Mouse (Mus musculus) megakaryocyte-erythroid progenitor cell, adult 5-6 weeks (primary cell): ENCODE measurements around the gene Nrbp1. TPM values are rescaled to one million over a fixed set of nuclear protein-coding genes. Genes with fewer than 3 reads are reported as not detected.

ENCODE experiments used
- total RNA-seq, 2 experiments: library from RNA; stranded (forward) in 1 of 2; stranded (reverse) in 1 of 2; fragments of 200-1000, 215-1000 nt in 1 of 2; fragments of >200 nt in 1 of 2; fragmentation: Nextera tagmentation in 1 of 2; gene quantifications; 2 replicates each; pipeline ENCODE4 v1.2.3; 2014 to 2017

Nrbp1 gene
- total RNA-seq, 2 experiments from 2014 or later: 51.1 to 64.9 TPM

Other genes starting within 250 kb of the Nrbp1 start
- gene Atraid, start 192.6 kb upstream of the Nrbp1 start, total RNA-seq (2014; fragmentation: Nextera tagmentation): 27.7 and 51.7 TPM in 2 replicates
- 50.1 and 57.6 TPM in 2 replicates for gene Atraid, start 192.6 kb upstream of the Nrbp1 start, total RNA-seq (2017)
- 3.1 and 4.3 TPM in 2 replicates for gene Slc5a6, start 191.9 kb upstream of the Nrbp1 start, total RNA-seq (2014; fragmentation: Nextera tagmentation)
- 4.1 and 7.1 TPM in 2 replicates for gene Slc5a6, start 191.9 kb upstream of the Nrbp1 start, total RNA-seq (2017)
- gene Cad, start 186.1 kb upstream of the Nrbp1 start, total RNA-seq (2014; fragmentation: Nextera tagmentation): 124 and 224 TPM in 2 replicates
- 39.7 and 65.0 TPM in 2 replicates for gene Cad, start 186.1 kb upstream of the Nrbp1 start, total RNA-seq (2017)
- not detected in 2 replicates for gene Dnajc5g, start 134.6 kb upstream of the Nrbp1 start, total RNA-seq (2014; fragmentation: Nextera tagmentation)
- gene Dnajc5g, start 134.6 kb upstream of the Nrbp1 start, total RNA-seq (2017): not detected in 2 replicates
- gene Slc30a3, start 132.6 kb upstream of the Nrbp1 start, total RNA-seq (2014; fragmentation: Nextera tagmentation): not detected in 2 replicates
- gene Slc30a3, start 132.6 kb upstream of the Nrbp1 start, total RNA-seq (2017): not detected in 2 replicates
- gene Trim54, start 124.2 kb upstream of the Nrbp1 start, total RNA-seq (2014; fragmentation: Nextera tagmentation): not detected in 2 replicates
- not detected in 2 replicates for gene Trim54, start 124.2 kb upstream of the Nrbp1 start, total RNA-seq (2017)
- not detected in 2 replicates for gene Ucn, start 102.0 kb upstream of the Nrbp1 start, total RNA-seq (2014; fragmentation: Nextera tagmentation)
- not detected in 2 replicates for gene Ucn, start 102.0 kb upstream of the Nrbp1 start, total RNA-seq (2017)
- gene Mpv17, start 86.6 kb upstream of the Nrbp1 start, total RNA-seq (2014; fragmentation: Nextera tagmentation): 13.3 and 22.0 TPM in 2 replicates
- 30.0 and 40.1 TPM in 2 replicates for gene Mpv17, start 86.6 kb upstream of the Nrbp1 start, total RNA-seq (2017)
- gene Gm29609, start 61.0 kb upstream of the Nrbp1 start, total RNA-seq (2014; fragmentation: Nextera tagmentation): 1.1 and 1.4 TPM in 2 replicates
- gene Gm29609, start 61.0 kb upstream of the Nrbp1 start, total RNA-seq (2017): 1.3 TPM in 1 of 2 replicates, not detected in the other
- 112 and 159 TPM in 2 replicates for gene Gtf3c2, start 60.7 kb upstream of the Nrbp1 start, total RNA-seq (2014; fragmentation: Nextera tagmentation)
- gene Gtf3c2, start 60.7 kb upstream of the Nrbp1 start, total RNA-seq (2017): 76.4 and 80.2 TPM in 2 replicates
- gene Snx17, start 47.6 kb upstream of the Nrbp1 start, total RNA-seq (2014; fragmentation: Nextera tagmentation): 57.7 and 67.6 TPM in 2 replicates
- 38.9 and 48.5 TPM in 2 replicates for gene Snx17, start 47.6 kb upstream of the Nrbp1 start, total RNA-seq (2017)
- gene Eif2b4, start 47.4 kb upstream of the Nrbp1 start, total RNA-seq (2014; fragmentation: Nextera tagmentation): 116 and 148 TPM in 2 replicates
- 40.0 and 59.0 TPM in 2 replicates for gene Eif2b4, start 47.4 kb upstream of the Nrbp1 start, total RNA-seq (2017)
- 5.3 and 5.5 TPM in 2 replicates for gene Zfp513, start 38.6 kb upstream of the Nrbp1 start, total RNA-seq (2014; fragmentation: Nextera tagmentation)
- gene Zfp513, start 38.6 kb upstream of the Nrbp1 start, total RNA-seq (2017): 3.2 and 5.6 TPM in 2 replicates
- 295 and 300 TPM in 2 replicates for gene Ppm1g, start 20.2 kb upstream of the Nrbp1 start, total RNA-seq (2014; fragmentation: Nextera tagmentation)
- gene Ppm1g, start 20.2 kb upstream of the Nrbp1 start, total RNA-seq (2017): 329 and 355 TPM in 2 replicates
- not detected in 2 replicates for gene Gm9970, start 368 bp downstream of the Nrbp1 start, total RNA-seq (2014; fragmentation: Nextera tagmentation)
- not detected in 2 replicates for gene Gm9970, start 368 bp downstream of the Nrbp1 start, total RNA-seq (2017)
- 0.72 and 7.6 TPM in 2 replicates for gene Krtcap3, start 10.8 kb downstream of the Nrbp1 start, total RNA-seq (2014; fragmentation: Nextera tagmentation)
- 2.5 and 8.8 TPM in 2 replicates for gene Krtcap3, start 10.8 kb downstream of the Nrbp1 start, total RNA-seq (2017)
- gene Ift172, start 50.3 kb downstream of the Nrbp1 start, total RNA-seq (2014; fragmentation: Nextera tagmentation): 26.2 and 32.8 TPM in 2 replicates
- gene Ift172, start 50.3 kb downstream of the Nrbp1 start, total RNA-seq (2017): 10.7 and 18.0 TPM in 2 replicates
- gene Fndc4, start 55.2 kb downstream of the Nrbp1 start, total RNA-seq (2014; fragmentation: Nextera tagmentation): 0.31 TPM in 1 of 2 replicates, not detected in the other
- not detected in 2 replicates for gene Fndc4, start 55.2 kb downstream of the Nrbp1 start, total RNA-seq (2017)
- gene Gckr, start 56.6 kb downstream of the Nrbp1 start, total RNA-seq (2014; fragmentation: Nextera tagmentation): not detected in 2 replicates
- not detected in 2 replicates for gene Gckr, start 56.6 kb downstream of the Nrbp1 start, total RNA-seq (2017)
- 22.8 and 23.5 TPM in 2 replicates for gene Zfp512, start 211.6 kb downstream of the Nrbp1 start, total RNA-seq (2014; fragmentation: Nextera tagmentation)
- gene Zfp512, start 211.6 kb downstream of the Nrbp1 start, total RNA-seq (2017): 28.6 and 54.5 TPM in 2 replicates
- 4.4 TPM in 1 of 2 replicates, not detected in the other for gene 4930548H24Rik, start 244.9 kb downstream of the Nrbp1 start, total RNA-seq (2014; fragmentation: Nextera tagmentation)
- 0.75 TPM in 1 of 2 replicates, not detected in the other for gene 4930548H24Rik, start 244.9 kb downstream of the Nrbp1 start, total RNA-seq (2017)